Mouse (Mus musculus): ENCODE data around the gene Rbfox2.

DNA sequence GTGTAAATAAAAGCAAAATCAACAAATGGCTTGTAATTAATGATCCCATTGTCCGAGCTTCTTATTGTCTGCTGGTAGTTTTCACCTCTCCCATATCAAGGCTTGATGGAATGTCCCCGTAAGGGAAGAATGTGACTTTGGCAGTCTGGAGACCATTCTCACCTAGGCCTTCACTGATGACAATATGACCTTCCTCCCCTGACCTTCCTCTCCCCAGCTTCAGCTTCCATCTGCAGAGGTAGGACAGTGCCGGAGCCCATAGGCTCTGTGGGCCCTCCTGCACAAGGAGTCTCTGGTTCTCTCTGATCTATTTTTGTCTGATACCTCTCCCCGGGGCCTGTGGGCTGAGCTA, 47.7 kb upstream of the Rbfox2 start:
- TF ChIP-seq CTCF (IDR thresholded peaks at IDR 0.05; ENCODE audit: borderline replicate concordance, insufficient read depth, low read depth, low read length), result no peak
- no peak for TF ChIP-seq POLR2A (IDR thresholded peaks at IDR 0.05; ENCODE audit: borderline replicate concordance, insufficient read depth, low read length)

All from cerebellum, adult 2 months (tissue).